Mouse (Mus musculus) CH12.LX (cell line): ENCODE results near the gene C730034F03Rik. TPM values are rescaled to one million over a fixed set of nuclear protein-coding genes. Genes with fewer than 3 reads are reported as not detected.

Experiments used
- DNase-seq: peaks from one replicate; pipeline ENCODE4 v3.0.0-alpha.2; 2013; ENCODE audit errors: extremely low read depth
- H3K27ac ChIP-seq: 2 replicates; pipeline ENCODE4 v1.5.1; 2012; ENCODE audit warnings: low read depth, mild to moderate bottlenecking, control low read depth, moderate library complexity; ENCODE audit not compliant: insufficient read depth
- H3K27me3 ChIP-seq: replicated peaks from 2 replicates; pipeline ENCODE3; 2012; ENCODE audit warnings: inconsistent platforms
- H3K36me3 ChIP-seq, 2 experiments: replicated peaks in 1 of 2; 2 replicates each; pipeline versions ENCODE3 to v1.6.1; 2012; ENCODE audit warnings: inconsistent platforms in 1 of 2, low read length in 1 of 2, mild to moderate bottlenecking in 1 of 2, mixed read lengths in 1 of 2, moderate library complexity in 1 of 2; ENCODE audit not compliant: control insufficient read depth in 1 of 2, insufficient read depth in 1 of 2
- H3K4me1 ChIP-seq, 2 experiments: 2 replicates each; pipeline ENCODE4 v1.6.1; 2012; ENCODE audit warnings: inconsistent platforms in 1 of 2, moderate library complexity in 1 of 2; ENCODE audit not compliant: insufficient read depth in 2 of 2, control insufficient read depth in 1 of 2
- H3K4me2 ChIP-seq: 2 replicates; pipeline ENCODE4 v1.6.1; 2012; ENCODE audit warnings: low read depth, mild to moderate bottlenecking, control low read depth; ENCODE audit not compliant: poor library complexity, insufficient read depth, severe bottlenecking
- H3K4me3 ChIP-seq, 3 experiments: fragments of 150-350 bp in 1 of 3; sonication (generic) in 1 of 3; replicated peaks in 1 of 3; 2 replicates each; pipeline versions ENCODE3 to v1.5.1; 2011 to 2012; ENCODE audit warnings: low read depth in 2 of 3, low read length in 2 of 3, mild to moderate bottlenecking in 2 of 3, moderate library complexity in 2 of 3, control low read depth in 1 of 3, improper control_type of control experiment in 1 of 3, inconsistent platforms in 1 of 3, mixed read lengths in 1 of 3; ENCODE audit not compliant: poor library complexity in 1 of 3
- H3K79me2 ChIP-seq: replicated peaks from 2 replicates; pipeline ENCODE4 v1.6.1; 2012; ENCODE audit warnings: mild to moderate bottlenecking, moderate library complexity; ENCODE audit not compliant: control insufficient read depth, poor library complexity, insufficient read depth, severe bottlenecking; ENCODE audit errors: extremely low read depth
- H3K9ac ChIP-seq: 2 replicates; pipeline ENCODE4 v1.6.1; 2012; ENCODE audit warnings: low read depth, mild to moderate bottlenecking, control low read depth, moderate library complexity; ENCODE audit not compliant: insufficient read depth
- H3K9me3 ChIP-seq: replicated peaks from 2 replicates; pipeline ENCODE3; 2012; ENCODE audit warnings: low read length, inconsistent platforms, mixed read lengths
- CHD1 ChIP-seq: IDR thresholded peaks from 2 replicates; pipeline ENCODE4 v1.6.1; 2012; ENCODE audit warnings: low read depth, low read length, improper control_type of control experiment, inconsistent platforms
- CHD2 ChIP-seq: IDR thresholded peaks from 2 replicates; pipeline ENCODE4 v1.6.1; 2011; ENCODE audit warnings: low read length, improper control_type of control experiment
- CTCF ChIP-seq, 2 experiments: IDR thresholded peaks in 1 of 2; conservative IDR thresholded peaks in 1 of 2; 2 replicates each; pipeline ENCODE4 v1.5.1; 2011 to 2012; ENCODE audit warnings: low read depth in 2 of 2, low read length in 2 of 2, improper control_type of control experiment in 1 of 2, inconsistent platforms in 1 of 2, mild to moderate bottlenecking in 1 of 2, moderate library complexity in 1 of 2
- ELF1 ChIP-seq: IDR thresholded peaks from 2 replicates; pipeline ENCODE4 v1.6.1; 2014; ENCODE audit warnings: low read depth, mild to moderate bottlenecking, inconsistent platforms, low read length, improper control_type of control experiment
- HCFC1 ChIP-seq: IDR thresholded peaks from 2 replicates; pipeline ENCODE4 v1.6.1; 2012; ENCODE audit warnings: low read depth, mild to moderate bottlenecking, inconsistent platforms, low read length, improper control_type of control experiment
- JUND ChIP-seq: conservative IDR thresholded peaks from 2 replicates; pipeline ENCODE4 v1.6.1; 2011; ENCODE audit warnings: low read depth, low read length, improper control_type of control experiment
- KAT2A ChIP-seq: IDR thresholded peaks from 2 replicates; pipeline ENCODE4 v1.6.1; 2012; ENCODE audit warnings: low read length, improper control_type of control experiment, inconsistent platforms; ENCODE audit not compliant: insufficient replicate concordance
- MAFK ChIP-seq: IDR thresholded peaks from 2 replicates; pipeline ENCODE4 v1.6.1; 2011; ENCODE audit warnings: low read length, improper control_type of control experiment; ENCODE audit not compliant: insufficient replicate concordance
- MAZ ChIP-seq: IDR thresholded peaks from 2 replicates; pipeline ENCODE4 v1.6.1; 2012; ENCODE audit warnings: low read depth, mild to moderate bottlenecking, inconsistent platforms, low read length, improper control_type of control experiment, moderate library complexity
- MXI1 ChIP-seq: IDR thresholded peaks from 2 replicates; pipeline ENCODE4 v1.6.1; 2011; ENCODE audit warnings: mild to moderate bottlenecking, low read depth, low read length, improper control_type of control experiment
- MYC ChIP-seq: IDR thresholded peaks from 2 replicates; pipeline ENCODE4 v1.6.1; 2011; ENCODE audit warnings: low read depth, mild to moderate bottlenecking, improper control_type of control experiment, low read length
- NRF1 ChIP-seq: IDR thresholded peaks from 2 replicates; pipeline ENCODE4 v1.6.1; 2014; ENCODE audit warnings: low read depth, mild to moderate bottlenecking, inconsistent platforms, low read length, improper control_type of control experiment, moderate library complexity
- PAX5 ChIP-seq: IDR thresholded peaks from 2 replicates; pipeline ENCODE4 v1.6.1; 2012; ENCODE audit warnings: low read length, inconsistent platforms, mixed read lengths
- POLR2A ChIP-seq: IDR thresholded peaks from 2 replicates; pipeline ENCODE4 v1.6.1; 2011; ENCODE audit warnings: low read depth, mild to moderate bottlenecking, improper control_type of control experiment, low read length
- RAD21 ChIP-seq: IDR thresholded peaks from 2 replicates; pipeline ENCODE4 v1.6.1; 2011; ENCODE audit warnings: low read depth, mild to moderate bottlenecking, low read length, improper control_type of control experiment, moderate library complexity
- RCOR1 ChIP-seq: conservative IDR thresholded peaks from 2 replicates; pipeline ENCODE4 v1.6.1; 2012; ENCODE audit warnings: low read depth, mild to moderate bottlenecking, inconsistent platforms, low read length, improper control_type of control experiment
- SIN3A ChIP-seq: IDR thresholded peaks from 2 replicates; pipeline ENCODE4 v1.6.1; 2012; ENCODE audit warnings: low read length, improper control_type of control experiment, inconsistent platforms
- TBP ChIP-seq: conservative IDR thresholded peaks from 2 replicates; pipeline ENCODE4 v1.6.1; 2011; ENCODE audit warnings: low read depth, low read length, improper control_type of control experiment
- TCF12 ChIP-seq: IDR thresholded peaks from 2 replicates; pipeline ENCODE4 v1.6.1; 2014; ENCODE audit warnings: low read depth, mild to moderate bottlenecking, inconsistent platforms, low read length, improper control_type of control experiment
- USF1 ChIP-seq: IDR thresholded peaks from 2 replicates; pipeline ENCODE4 v1.6.1; 2014; ENCODE audit warnings: low read depth, mild to moderate bottlenecking, inconsistent platforms, low read length, improper control_type of control experiment
- ZC3H11A ChIP-seq: IDR thresholded peaks from 2 replicates; pipeline ENCODE4 v1.6.1; 2012; ENCODE audit warnings: low read depth, mild to moderate bottlenecking, inconsistent platforms, low read length, improper control_type of control experiment
- ZKSCAN1 ChIP-seq: IDR thresholded peaks from 2 replicates; pipeline ENCODE4 v1.6.1; 2012; ENCODE audit warnings: low read depth, inconsistent platforms, low read length, improper control_type of control experiment, borderline replicate concordance
- ZMIZ1 ChIP-seq: IDR thresholded peaks from 2 replicates; pipeline ENCODE4 v1.6.1; 2012; ENCODE audit warnings: low read depth, mild to moderate bottlenecking, inconsistent platforms, low read length, improper control_type of control experiment
- ZNF384 ChIP-seq: IDR thresholded peaks from 2 replicates; pipeline ENCODE4 v1.6.1; 2012; ENCODE audit warnings: low read depth, low read length, improper control_type of control experiment, inconsistent platforms
- dilution Hi-C: fragments of 300-500 bp; cut with MboI; formaldehyde crosslinking; loops from 2 replicates; pipeline ENCODE4 v1.14.3; 2020; ENCODE audit warnings: low sequenced_read_pairs; ENCODE audit not compliant: extremely low pct_unique_long_range_greater_than_20kb, extremely low pct_ligation_motif_present
- in situ Hi-C: fragments of 300-500 bp; cut with MboI; formaldehyde crosslinking; loops from 3 replicates; pipeline ENCODE4 v1.14.3; 2019; ENCODE audit warnings: low sequenced_read_pairs, low pct_ligation_motif_present, low pct_unique_long_range_greater_than_20kb, mixed read lengths
- polyA plus RNA-seq: library from polyadenylated mRNA; unstranded; fragments of >175 nt; gene quantifications from 2 replicates; pipeline ENCODE4 v1.2.1, GENCODE M21; 2012; ENCODE audit warnings: low read depth; ENCODE audit not compliant: insufficient read length
- total RNA-seq, 2 experiments: library from RNA; depleted of rRNA; stranded (reverse); fragments of 300-350 nt in 1 of 2; fragments of >200 nt in 1 of 2; gene quantifications; 2 replicates each; pipeline ENCODE4 v1.2.3; 2012 to 2014

Gene C730034F03Rik
- total and polyA plus RNA-seq, 3 experiments, result 0.35 to 3.6 (median 1.1) TPM

- Histone ChIP-seq H3K9me3 (no peaks in the 10 kb centered on the region), H3K79me2 (peaks cover 12% of the 10 kb centered on the region), H3K27me3 (no peaks in the 10 kb centered on the region), H3K27ac (no peak overlapping the region), H3K36me3 (peaks cover 3 to 4% of the 10 kb centered on the region in 2 experiments), H3K4me2 (no peak overlapping the region), H3K4me1 (peaks cover 0 to 14% of the 10 kb centered on the region in 2 experiments; a peak in 2 of 4 replicates), H3K4me3 (no peak overlapping the region), H3K9ac (no peak overlapping the region)
- DNase-seq, result no peak
- in situ Hi-C loops (no loop called here), dilution Hi-C loops (no loop called here)
- TF ChIP-seq JUND (no peak), ZKSCAN1 (no peak), POLR2A (no peak), SIN3A (no peak), HCFC1 (no peak)
Observed at GRCm38 (mm10) chr15:89432946-89433345, 3.6 kb downstream of the C730034F03Rik start.

- no peaks in the 10 kb centered on the region for H3K27me3 ChIP-seq
- no peaks in the 10 kb centered on the region for H3K36me3 ChIP-seq
- dilution Hi-C loops, result no loop called here
- no peak overlapping the region for H3K9ac ChIP-seq
- no peak overlapping the region for H3K4me3 ChIP-seq
- in situ Hi-C loops, result no loop called here
- no peak overlapping the region for H3K4me2 ChIP-seq
- DNase-seq, result no peak
- H3K27ac ChIP-seq, result no peak overlapping the region
- no peaks in the 10 kb centered on the region for H3K9me3 ChIP-seq
- H3K79me2 ChIP-seq, result peaks cover 4% of the 10 kb centered on the region; the same call in 1 of the 2 replicates
- TF ChIP-seq ZNF384, result 0 out of 2 replicates have a peak, but pooled peaks have one; percentile 3
- TF ChIP-seq MXI1, result no peak
- peaks cover 0 to 8% of the 10 kb centered on the region in 2 experiments; a peak in 1 of 4 replicates for H3K4me1 ChIP-seq
Observed at GRCm38 (mm10) chr15:89434136-89434535, 4.7 kb downstream of the C730034F03Rik start.

GRCm38 (mm10) chr15:89435878-89436277 lies 6.5 kb downstream of the C730034F03Rik start:
- no peak for TF ChIP-seq NRF1
- no peak for TF ChIP-seq TCF12
- no peak for TF ChIP-seq ELF1
- no peak for TF ChIP-seq KAT2A
- TF ChIP-seq CTCF (conservative IDR thresholded peaks at IDR 0.05 in 1 of 2, IDR thresholded peaks at IDR 0.05 in 1 of 2; ENCODE audit: low read depth in 2 of 2, low read length in 2 of 2), result no peak
- no peak for TF ChIP-seq USF1
- TF ChIP-seq POLR2A, result no peak
- no peak for TF ChIP-seq TBP
- no peak for TF ChIP-seq MAZ
- TF ChIP-seq CHD1, result no peak
- no peak for TF ChIP-seq RCOR1
- TF ChIP-seq SIN3A, result no peak
- no peak for TF ChIP-seq ZMIZ1
- TF ChIP-seq PAX5, result no peak
- TF ChIP-seq RAD21, result no peak
- no peak for TF ChIP-seq MAFK
- no peak for TF ChIP-seq MXI1
- no peak for TF ChIP-seq ZC3H11A
- TF ChIP-seq CHD2, result no peak
- TF ChIP-seq MYC, result no peak
- no peak for DNase-seq
- dilution Hi-C loops, result no loop called here
- no peak overlapping the region for H3K4me2 ChIP-seq
- peaks cover 4% of the 10 kb centered on the region; the same call in 1 of the 2 replicates for H3K79me2 ChIP-seq
- H3K9ac ChIP-seq, result no peak overlapping the region
- no peak overlapping the region for H3K4me3 ChIP-seq
- H3K9me3 ChIP-seq, result no peaks in the 10 kb centered on the region
- H3K36me3 ChIP-seq, result no peaks in the 10 kb centered on the region
- no peaks in the 10 kb centered on the region for H3K27me3 ChIP-seq
- in situ Hi-C loops, result no loop called here
- H3K27ac ChIP-seq, result no peak overlapping the region
- H3K4me1 ChIP-seq, result peaks cover 0 to 7% of the 10 kb centered on the region in 2 experiments; a peak in 1 of 4 replicates
